Mouse (Mus musculus) central nervous system, embryonic 14 days (tissue): ENCODE results near the gene Pde1b. TPM values are rescaled to one million over a fixed set of nuclear protein-coding genes. Genes with fewer than 3 reads are reported as not detected.

Experiments
- polyA plus RNA-seq: library from polyadenylated mRNA; depleted of rRNA; stranded (reverse); fragments of >200 nt; gene quantifications from 2 replicates; pipeline ENCODE4 v1.2.3, GENCODE M21; 2012; rRNA removed

Gene Pde1b
- polyA plus RNA-seq: 79.1 and 89.7 TPM in 2 replicates

DNA sequence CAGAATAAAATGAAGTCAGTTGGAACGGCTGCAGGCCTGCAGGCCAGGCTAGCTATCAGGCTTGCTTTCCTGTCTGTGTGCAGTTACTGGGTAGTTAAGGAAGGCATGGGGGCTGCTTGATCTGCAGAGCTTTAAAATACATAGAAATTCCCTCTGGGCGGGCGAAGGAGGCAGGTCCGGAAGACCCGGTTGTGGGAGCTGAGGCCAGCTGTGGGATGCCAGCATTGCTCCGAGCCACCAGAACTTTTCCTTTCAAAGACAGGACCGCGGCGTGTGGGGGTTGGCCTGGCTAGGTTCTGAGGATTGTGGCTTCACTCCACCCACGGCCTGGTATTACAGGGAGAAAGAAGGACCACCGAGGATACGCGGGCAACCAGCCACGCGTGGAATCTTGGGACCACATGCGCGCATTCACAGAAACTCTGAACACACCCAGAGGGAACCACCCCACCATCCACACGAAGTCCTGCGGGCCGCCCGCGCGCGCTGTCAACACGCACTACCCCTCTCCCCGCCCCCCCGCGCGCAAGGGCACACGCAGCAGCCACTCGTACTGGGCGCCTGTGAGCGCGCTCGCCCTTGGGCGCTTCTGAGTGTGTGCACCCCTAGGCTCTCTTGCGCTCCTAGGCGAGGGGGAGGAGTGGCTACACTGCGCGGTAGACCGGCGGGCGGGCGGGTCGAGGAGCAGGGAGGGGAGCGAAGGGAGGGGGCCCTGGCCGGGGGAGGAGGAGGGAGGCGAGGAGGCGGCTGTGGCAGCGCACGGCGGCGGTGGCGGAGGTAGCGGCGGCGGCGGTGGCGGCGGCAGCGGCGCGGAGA lies at the start of gene Pde1b:
Gene Pde1b (plus strand): TSS at position 600 of the 816 bp plus-strand sequence.

DNA sequence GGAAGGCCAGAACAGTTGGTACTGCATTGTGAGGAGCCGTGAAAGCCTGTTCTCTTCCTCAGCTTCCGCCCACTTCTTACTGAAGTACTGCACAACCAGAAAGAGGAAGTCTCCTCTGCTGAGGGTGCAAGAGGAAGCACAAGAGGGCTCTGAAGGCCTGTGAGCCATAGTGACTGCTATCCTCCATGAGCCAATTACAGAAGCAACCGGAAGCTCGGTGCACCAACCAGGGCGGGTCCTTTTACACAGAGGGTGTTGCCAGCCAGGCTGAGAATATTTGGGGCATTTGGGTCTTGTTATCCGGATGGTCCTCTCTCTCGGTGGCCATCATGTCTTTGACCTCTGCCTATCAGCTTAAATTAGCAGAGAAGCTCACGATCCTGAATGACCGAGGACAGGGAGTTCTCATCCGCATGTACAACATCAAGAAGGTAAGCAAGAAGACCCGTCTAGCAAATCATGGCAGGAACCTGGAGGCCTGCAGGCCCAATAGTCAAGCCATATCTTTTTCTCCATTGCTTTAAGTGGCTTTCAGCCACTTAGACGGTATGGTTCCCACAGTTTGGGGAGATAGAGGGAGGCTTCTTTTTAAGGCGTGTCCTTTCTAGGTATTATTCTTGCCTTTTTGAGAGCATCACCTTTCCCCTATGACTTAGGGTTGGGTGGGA lies 49.1 kb upstream of the Pde1b start, which contains the start of gene Nckap1l:
Gene Nckap1l (plus strand): TSS at position 244 of the 668 bp plus-strand sequence.

DNA sequence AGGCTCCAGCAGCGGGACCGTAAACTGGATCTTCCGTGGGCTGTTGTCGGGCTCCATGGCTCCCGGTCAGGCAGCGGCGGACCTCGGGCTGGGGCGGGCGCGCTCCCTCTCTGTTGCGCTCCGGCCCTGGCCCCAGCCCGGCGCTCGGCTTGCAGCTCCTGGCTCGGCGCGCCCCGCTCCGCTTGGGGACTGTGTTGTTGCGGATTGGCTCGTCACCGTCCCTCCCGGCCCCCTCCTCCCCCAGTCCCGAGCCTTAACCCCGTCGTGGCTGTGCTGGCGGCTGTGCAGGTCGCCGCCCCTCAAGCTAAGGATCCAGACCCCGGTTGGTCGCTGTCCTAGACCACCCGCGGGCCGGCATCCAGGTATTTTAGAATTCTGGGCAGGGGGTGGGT lies 35.0 kb downstream of the Pde1b start, which contains the start of gene Ppp1r1a:
Gene Ppp1r1a (minus strand): TSS at position 182 of the 392 bp plus-strand sequence.

DNA sequence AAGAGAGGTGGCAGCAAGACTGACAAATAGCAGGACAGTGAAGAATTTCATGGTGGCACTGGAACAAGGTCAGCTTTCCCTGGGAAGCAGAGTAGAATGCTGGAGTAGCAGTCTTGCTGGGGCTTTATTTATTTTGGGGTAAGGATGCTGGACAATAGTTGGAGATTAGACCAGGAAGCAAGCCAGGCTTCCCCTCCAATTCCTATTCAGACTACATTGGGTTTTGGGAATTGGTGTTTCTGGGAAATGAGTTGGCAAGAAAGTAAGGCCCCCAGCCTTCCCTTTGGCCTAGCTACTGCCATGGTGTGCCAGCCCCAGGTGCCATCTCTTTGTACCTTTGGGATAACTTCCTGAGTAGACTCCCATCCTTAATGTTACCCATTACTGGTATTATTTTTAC lies 62.1 kb downstream of the Pde1b start, which contains the start of gene Glycam1:
Gene Glycam1 (minus strand): TSS at position 101 of the 400 bp plus-strand sequence.

Other genes with a start within 250 kb of the Pde1b start
- 0.92 and 1.6 TPM in 2 replicates for gene Nfe2, start 244.6 kb upstream of the Pde1b start, polyA plus RNA-seq
- gene Copz1, start 230.3 kb upstream of the Pde1b start, polyA plus RNA-seq: 166 and 171 TPM in 2 replicates
- 0.42 and 0.90 TPM in 2 replicates for gene Gpr84, start 192.4 kb upstream of the Pde1b start, polyA plus RNA-seq
- 20.9 and 26.2 TPM in 2 replicates for gene Zfp385a, start 162.9 kb upstream of the Pde1b start, polyA plus RNA-seq
- gene Itga5, start 136.3 kb upstream of the Pde1b start, polyA plus RNA-seq: 8.8 and 19.4 TPM in 2 replicates
- not detected in 2 replicates for gene Gtsf1, start 72.6 kb upstream of the Pde1b start, polyA plus RNA-seq
- gene Gtsf2, start 54.6 kb upstream of the Pde1b start, polyA plus RNA-seq: 0.11 TPM in 1 of 2 replicates, not detected in the other
- gene Nckap1l, start 49.2 kb upstream of the Pde1b start, polyA plus RNA-seq: 2.5 and 2.6 TPM in 2 replicates
- gene Ppp1r1a, start 35.0 kb downstream of the Pde1b start, polyA plus RNA-seq: 59.3 and 66.2 TPM in 2 replicates
- gene Glycam1, start 62.0 kb downstream of the Pde1b start, polyA plus RNA-seq: 0.09 TPM in 1 of 2 replicates, not detected in the other